Mouse (Mus musculus) G1E (cell line): ENCODE results near the gene Focad.

Source experiments
- CTCF ChIP-seq: IDR thresholded peaks from 2 replicates; pipeline ENCODE4 v1.5.1; 2012; ENCODE audit warnings: low read depth, low read length, inconsistent platforms, mixed read lengths
- GATA1 ChIP-seq: IDR thresholded peaks from 2 replicates; pipeline ENCODE4 v1.6.1; 2012; ENCODE audit warnings: borderline replicate concordance, low read length, inconsistent platforms, mixed read lengths
- GATA2 ChIP-seq: IDR thresholded peaks from 2 replicates; pipeline ENCODE4 v1.6.1; 2012; ENCODE audit warnings: low read depth, low read length, inconsistent platforms, borderline replicate concordance
- POLR2AphosphoS5 ChIP-seq: IDR thresholded peaks from 2 replicates; pipeline ENCODE4 v1.6.1; 2012; ENCODE audit warnings: low read depth, low read length, inconsistent platforms; ENCODE audit not compliant: insufficient replicate concordance

DNA sequence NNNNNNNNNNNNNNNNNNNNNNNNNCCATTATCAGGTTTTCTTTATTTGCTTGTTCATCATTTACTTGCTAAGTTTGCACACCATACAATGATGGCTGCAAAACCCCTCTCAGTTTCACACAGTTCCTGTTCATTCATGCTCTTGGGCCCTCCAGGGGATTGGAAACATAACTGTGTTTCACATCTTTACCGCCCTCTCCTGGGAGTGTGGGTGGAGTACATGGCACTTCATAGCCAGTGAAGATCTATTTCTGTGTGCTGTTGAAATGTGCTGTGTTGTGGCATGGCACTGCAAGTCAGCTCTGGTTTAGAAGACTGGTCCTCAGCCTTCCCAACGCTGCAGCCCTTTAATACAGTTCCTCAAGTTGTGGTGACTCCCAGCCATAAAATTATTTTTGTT, 262.2 kb downstream of the Focad start:
- TF ChIP-seq CTCF: no peak
- no peak for TF ChIP-seq GATA1
- no peak for TF ChIP-seq GATA2
- no peak for TF ChIP-seq POLR2AphosphoS5
